Mouse (Mus musculus) gastrocnemius, postnatal 4 days (tissue): Measurements from ENCODE around the gene Klhl35. TPM values are rescaled to one million over a fixed set of nuclear protein-coding genes. Genes with fewer than 3 reads are reported as not detected.
"Not testable (repeated sequence)": the region's sequence is repeated elsewhere in the genome, so short reads cannot be mapped to it uniquely, and the experiment has no call there.

Source experiments
- DNase-seq, 2 experiments: peaks; one replicate each; pipeline ENCODE4 v3.0.0; 2021 to 2022; ENCODE audit warnings: low spot score in 2 of 2, mixed read lengths in 2 of 2
- total RNA-seq, 2 experiments: library from RNA; stranded (reverse); gene quantifications; 2 replicates each; pipeline ENCODE4 v1.2.3; 2021

Klhl35 gene
- total RNA-seq, 2 experiments from 2014 or later: 0.91 to 1.5 TPM

DNA sequence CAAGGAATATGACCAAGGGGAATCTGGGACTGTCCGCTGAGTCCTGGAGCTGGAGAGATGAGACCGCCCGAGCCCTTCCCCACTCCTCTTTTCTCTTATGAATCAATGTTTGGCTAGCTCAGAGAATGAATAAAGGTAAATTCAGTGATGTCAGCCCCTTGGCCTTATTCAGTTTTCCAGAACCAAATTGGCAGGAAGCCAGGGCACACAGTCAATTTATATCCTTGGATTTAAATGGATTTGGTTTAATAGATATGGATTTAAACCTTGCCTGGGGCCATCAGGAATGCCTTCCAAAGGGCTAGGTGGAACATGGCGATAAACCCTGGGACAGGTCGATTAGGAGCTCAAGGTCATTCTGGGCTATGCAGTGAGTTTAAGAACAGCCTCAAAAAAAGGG is 23.9 kb downstream of the Klhl35 start:
- no peak for DNase-seq

DNA sequence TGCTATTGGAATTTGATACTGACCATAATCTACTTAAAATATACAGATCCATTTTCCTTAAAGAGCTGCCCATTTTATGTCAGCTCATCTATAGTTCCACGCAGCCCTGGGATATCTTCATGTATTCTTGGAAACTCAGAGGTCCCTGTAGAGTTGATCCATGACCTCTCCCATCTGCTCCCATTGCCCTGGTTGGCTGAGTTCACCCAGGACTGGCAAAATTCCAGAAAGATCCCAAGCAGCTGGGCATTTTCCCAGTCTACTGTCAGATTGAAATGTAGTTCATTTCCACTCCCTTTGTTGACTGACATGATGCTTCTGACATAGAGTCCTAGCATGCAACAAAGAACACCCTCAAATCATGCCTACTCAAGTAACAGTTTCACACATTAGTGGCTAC is 33.3 kb downstream of the Klhl35 start:
- no peak for DNase-seq

DNA sequence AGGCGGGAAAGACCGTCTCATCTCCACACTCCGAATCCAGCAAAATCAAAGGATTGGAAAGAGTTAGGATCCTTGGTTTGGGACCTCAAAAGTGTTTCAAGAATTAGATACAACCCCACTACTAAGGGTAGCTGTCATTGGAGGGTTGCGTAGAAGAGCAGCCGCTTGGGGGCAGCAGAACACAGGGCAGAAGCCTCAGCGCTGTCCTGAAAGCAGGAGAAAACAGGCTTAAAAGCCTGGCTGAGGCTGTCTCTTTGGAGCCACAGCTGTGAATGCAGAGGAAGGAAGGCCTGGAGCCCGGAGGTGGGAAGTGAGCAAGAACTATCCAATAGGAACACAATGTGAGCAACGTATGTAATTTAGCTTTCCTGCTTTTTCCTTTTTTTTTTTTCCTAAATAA is 34.4 kb downstream of the Klhl35 start:
- DNase-seq: peak; percentile 72 to 83

DNA sequence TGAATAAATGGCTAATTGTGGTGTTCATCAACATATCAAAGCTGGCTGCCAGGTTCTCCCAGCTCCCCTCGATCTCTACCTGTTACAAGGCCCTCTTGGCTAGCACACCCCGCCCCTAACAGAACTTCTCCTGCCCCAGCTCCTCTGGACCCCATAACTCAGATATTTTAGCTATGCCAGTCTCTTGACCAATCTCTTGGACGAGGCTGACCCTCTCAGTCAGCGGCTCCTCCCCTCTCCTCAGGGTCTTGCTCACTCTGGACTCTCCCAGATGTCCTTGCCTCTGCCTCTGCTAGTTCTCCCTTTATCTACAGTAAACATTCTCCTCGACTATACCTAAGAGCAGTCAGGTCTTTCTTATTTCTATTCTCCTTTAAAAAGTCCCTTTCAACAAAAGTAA is 34.9 kb downstream of the Klhl35 start:
- DNase-seq: no peak

DNA sequence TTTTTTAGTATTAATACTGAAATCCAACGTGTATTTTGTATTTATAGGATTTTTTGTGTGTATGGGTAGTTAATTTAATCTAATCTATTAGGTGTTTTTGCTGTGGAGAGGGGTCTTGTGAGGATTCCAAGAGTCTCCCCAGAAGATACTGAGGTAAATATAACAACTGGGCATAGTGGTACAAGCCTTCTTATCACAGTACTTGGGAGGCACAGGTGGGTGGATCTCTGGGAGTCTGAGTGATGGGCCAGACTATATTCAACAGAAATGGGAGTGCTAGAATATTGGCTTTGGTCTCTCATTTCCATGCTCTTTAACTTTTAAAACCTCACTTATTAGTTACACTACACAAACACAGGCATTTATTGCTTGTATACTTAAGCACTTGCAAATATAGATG is 35.3 kb downstream of the Klhl35 start:
- no peak for DNase-seq

DNA sequence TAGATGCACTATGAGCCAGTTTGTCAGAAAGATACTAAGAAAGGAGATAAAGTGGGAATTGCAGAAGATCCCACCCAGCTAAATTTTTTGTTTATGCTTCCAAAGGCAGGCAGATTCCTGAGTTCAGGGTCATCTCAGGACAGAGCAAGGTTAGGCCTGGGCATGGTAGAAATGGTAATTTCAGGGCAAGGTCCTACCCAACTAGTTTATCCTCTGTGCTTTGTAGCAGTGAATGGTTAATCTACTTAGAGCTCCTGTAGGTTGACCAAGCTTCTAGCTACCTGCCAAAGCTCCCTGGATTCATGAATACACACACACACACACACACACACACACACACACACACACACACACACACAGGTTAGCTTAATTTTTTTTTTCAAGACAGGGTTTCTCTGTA is 38.8 kb downstream of the Klhl35 start:
- no peak for DNase-seq

DNA sequence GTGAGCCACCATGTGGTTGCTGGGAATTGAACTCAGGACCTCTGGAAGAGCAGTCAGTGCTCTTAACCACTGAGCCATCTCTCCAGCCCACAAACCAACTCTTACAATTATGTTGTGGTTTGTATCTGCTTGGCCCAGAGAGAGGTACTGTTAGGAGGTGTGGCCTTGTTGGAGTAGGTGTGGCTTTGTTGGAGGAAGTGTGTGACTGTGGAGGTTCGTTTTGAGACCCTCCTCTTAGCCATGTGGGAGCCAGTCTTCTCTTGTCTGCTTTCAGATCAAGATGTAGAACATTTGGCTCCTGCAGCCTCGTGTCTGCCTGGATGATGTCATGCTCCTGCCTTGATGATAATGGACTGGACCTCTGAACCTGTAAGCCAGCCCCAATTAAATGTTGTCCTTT is 42.4 kb downstream of the Klhl35 start:
- not testable (repeated sequence) for DNase-seq

DNA sequence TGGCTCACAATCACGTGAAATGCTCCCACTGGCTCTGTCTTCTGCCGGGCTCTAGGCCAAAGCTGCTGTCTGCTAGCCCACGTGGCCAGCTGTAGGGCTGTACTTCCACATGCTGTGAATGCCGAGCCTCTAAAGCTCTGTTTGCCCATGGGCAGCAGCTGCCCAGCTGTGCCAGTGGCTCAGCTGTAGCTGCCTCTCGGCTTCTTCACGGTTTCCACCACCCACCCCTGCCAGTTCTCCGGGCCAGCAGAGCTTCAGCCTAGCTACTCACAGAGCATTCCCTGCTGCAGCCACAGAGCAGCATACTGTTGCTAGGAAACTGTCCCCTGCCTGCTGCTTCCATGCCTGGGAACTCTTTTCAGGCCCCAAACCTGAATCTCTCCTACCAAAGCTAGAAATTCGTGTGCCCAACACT is 44.3 kb downstream of the Klhl35 start:
- DNase-seq: peak; percentile 34 to 68

DNA sequence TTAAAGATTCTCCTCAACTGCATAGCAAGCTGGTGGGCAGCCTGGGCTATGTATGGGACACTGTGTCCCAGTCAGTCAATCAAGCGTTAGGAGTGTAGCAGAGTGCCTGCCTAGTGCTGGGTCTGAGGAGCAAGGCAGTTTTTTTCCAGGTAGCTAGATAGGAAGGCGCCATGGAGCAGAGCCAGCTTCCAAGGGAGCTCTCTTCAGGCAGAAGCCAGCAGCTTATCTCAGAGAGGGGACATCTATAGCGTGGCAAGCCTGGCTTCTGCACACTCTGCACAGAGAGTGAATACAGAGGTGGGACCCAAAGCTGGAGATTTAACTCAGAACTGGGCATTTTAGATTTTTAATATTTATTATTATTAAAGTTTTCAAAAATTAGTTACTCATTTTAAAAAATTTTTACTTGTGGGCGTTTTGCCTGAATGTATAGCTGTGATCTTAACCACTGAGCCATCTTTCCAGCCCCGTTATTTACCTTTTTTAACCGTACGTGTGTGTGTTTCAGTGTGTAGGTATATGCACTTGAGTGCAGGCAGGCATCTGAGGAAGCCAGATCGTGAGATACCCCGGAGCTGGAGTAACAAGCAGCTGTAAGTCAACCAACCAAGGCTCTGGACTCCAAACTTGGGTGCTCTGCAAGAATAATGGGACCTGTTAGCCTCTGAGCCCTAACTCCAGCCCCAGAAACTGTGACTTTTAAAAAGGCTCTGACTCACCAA is 50.4 kb downstream of the Klhl35 start:
- DNase-seq: no peak

DNA sequence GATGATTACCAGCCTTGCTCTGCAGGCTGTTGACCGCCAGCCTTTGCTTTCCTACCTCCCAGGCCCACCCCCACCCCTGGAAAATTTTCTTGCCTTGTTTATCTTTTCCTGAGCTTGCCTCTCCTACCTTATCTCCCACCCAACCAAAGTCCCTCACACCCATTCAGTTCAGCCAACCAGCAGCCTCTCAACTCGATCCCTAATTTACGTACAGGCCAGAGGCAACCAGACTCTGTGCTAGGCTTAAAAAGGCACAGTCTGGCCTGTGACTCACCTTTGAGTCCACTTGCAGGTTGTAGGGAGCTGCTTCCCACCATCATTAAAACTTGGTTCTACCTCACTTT is 51.0 kb downstream of the Klhl35 start:
- DNase-seq: no peak

DNA sequence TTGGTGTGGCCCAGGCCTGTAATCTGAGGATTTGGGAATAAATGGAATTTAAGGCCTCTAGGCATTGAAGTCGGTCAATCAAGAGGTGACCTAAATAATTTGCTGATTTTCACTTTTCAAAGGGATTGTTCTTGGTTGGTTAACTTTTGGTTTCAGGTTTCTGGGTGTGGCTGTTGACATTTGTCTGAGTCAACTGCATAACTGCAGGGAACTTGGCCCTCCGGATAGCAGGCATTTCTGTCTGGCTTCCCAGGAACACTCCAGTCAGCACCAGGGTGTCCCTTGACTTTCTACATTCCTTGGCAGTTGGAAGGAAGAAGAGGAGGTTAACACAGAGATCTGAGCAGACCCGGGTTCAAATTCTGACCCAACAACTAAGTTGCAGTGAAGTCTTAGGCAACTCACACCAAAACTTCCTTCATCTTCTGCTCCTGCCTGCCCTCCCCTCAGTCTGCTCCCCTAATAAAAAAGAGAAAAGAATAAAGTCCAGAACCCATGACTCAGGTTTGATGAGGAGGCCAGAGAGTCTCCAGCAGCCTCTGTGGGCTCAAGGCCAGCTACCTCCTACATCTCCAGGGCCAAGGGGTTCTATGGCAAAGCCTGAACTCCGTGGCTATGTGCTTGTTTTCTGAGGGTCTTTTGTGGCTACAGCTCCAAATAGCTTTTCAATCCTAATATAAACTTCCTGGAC is 53.3 kb downstream of the Klhl35 start:
- DNase-seq: no peak

DNA sequence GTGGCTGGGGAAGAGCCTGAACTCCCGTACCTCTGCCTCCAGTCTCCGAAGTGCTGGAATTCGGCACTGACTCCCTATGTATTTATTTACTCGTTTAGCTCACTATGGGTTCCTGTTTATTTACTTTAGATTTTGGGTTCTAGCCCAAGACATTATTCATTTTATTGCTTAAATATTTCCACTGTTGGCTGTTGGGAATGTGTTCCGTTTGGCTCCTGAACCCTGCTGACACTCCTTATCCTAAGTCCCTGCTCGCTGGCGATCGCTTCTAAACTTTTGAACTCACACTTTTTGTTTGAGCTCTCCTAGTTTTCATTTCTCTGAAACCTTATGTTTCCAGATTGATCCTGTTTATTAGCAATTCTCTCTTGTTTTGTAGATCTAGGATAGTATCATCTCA is 57.3 kb downstream of the Klhl35 start:
- no peak for DNase-seq

Other genes starting within 250 kb of the Klhl35 start
- under 1 TPM; 0.15 to 0.16 TPM for gene Mogat2, start 227.4 kb upstream of the Klhl35 start, total RNA-seq
- gene Map6, start 198.6 kb upstream of the Klhl35 start, total RNA-seq: 10 to 100 TPM in 1 of 2 experiments, 1 to 10 TPM in 1; 8.3 to 11.5 TPM
- gene Serpinh1, start 112.8 kb upstream of the Klhl35 start, total RNA-seq: 100 to 1,000 TPM; 409 to 535 TPM
- gene Gdpd5, start 84.6 kb upstream of the Klhl35 start, total RNA-seq: 10 to 100 TPM; 17.1 to 19.2 TPM
- 100 to 1,000 TPM; 484 to 545 TPM for gene Rps3, start 17.7 kb downstream of the Klhl35 start, total RNA-seq
- gene Arrb1, start 69.5 kb downstream of the Klhl35 start, total RNA-seq: 10 to 100 TPM; 30.7 to 32.6 TPM
- 10 to 100 TPM; 28.6 to 32.5 TPM for gene Tpbgl, start 161.1 kb downstream of the Klhl35 start, total RNA-seq
- 1 to 10 TPM; 8.0 to 9.1 TPM for gene Slco2b1, start 245.3 kb downstream of the Klhl35 start, total RNA-seq